Mouse (Mus musculus) myocyte (in vitro differentiated cells): Measurements from ENCODE around the gene Aip.

Source experiments
- CEBPB ChIP-seq: IDR thresholded peaks from 2 replicates; pipeline ENCODE4 v1.6.1; 2011; ENCODE audit warnings: mild to moderate bottlenecking, moderate library complexity; ENCODE audit not compliant: poor library complexity, insufficient read depth, severe bottlenecking
- E2F4 ChIP-seq: IDR thresholded peaks from one replicate; pipeline ENCODE4 v1.6.1; 2011; ENCODE audit warnings: mild to moderate bottlenecking, control low read depth, moderate library complexity; ENCODE audit not compliant: insufficient read depth
- MAX ChIP-seq: IDR thresholded peaks from one replicate; pipeline ENCODE4 v1.6.1; 2011; ENCODE audit warnings: low read depth, mild to moderate bottlenecking, control low read depth
- MYOG ChIP-seq, 3 experiments: IDR thresholded peaks; one replicate each; pipeline ENCODE4 v1.6.1; 2011; ENCODE audit warnings: control low read depth in 2 of 3, low read depth in 2 of 3, mild to moderate bottlenecking in 2 of 3; ENCODE audit not compliant: insufficient read length in 2 of 3, control insufficient read depth in 1 of 3, insufficient read depth in 1 of 3
- POLR2A ChIP-seq: IDR thresholded peaks from one replicate; pipeline ENCODE4 v1.6.1; 2011; ENCODE audit warnings: low read depth, mild to moderate bottlenecking, control low read depth, moderate library complexity; ENCODE audit not compliant: insufficient read length
- POLR2AphosphoS2 ChIP-seq: IDR thresholded peaks from one replicate; pipeline ENCODE4 v1.6.1; 2011; ENCODE audit warnings: low read depth, control low read depth; ENCODE audit not compliant: insufficient read length
- REST ChIP-seq: IDR thresholded peaks from one replicate; pipeline ENCODE4 v1.6.1; 2011; ENCODE audit warnings: mild to moderate bottlenecking, control low read depth, moderate library complexity; ENCODE audit not compliant: insufficient read depth, insufficient read length
- TCF12 ChIP-seq: IDR thresholded peaks from one replicate; pipeline ENCODE4 v1.6.1; 2011; ENCODE audit warnings: mild to moderate bottlenecking, control low read depth; ENCODE audit not compliant: poor library complexity, insufficient read depth, severe bottlenecking
- TCF3 ChIP-seq: IDR thresholded peaks from one replicate; pipeline ENCODE4 v1.6.1; 2011; ENCODE audit warnings: low read depth, control low read depth; ENCODE audit not compliant: insufficient read length
- USF1 ChIP-seq: IDR thresholded peaks from one replicate; pipeline ENCODE4 v1.6.1; 2011; ENCODE audit warnings: low read depth, mild to moderate bottlenecking, control low read depth, moderate library complexity

DNA sequence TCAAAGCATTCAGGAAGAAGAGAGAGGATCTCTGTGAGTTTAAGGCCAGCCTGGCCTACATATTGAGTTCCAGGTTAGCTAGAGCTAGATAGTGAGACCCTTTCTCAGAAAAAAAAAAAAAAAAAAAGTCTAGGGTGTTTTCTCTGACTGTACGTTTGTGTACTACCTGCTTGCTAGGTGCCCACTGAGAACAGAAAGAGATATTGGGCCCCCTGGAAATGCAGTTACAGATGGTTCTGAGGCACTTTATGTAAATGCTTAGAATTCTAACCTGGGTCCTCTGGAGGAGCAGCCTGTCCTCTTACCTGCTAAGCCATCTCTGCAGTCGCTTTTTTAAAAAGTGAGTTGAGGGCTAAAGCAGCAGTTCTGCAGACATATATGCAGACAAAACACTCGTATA lies 29.9 kb downstream of the Aip start:
- TF ChIP-seq TCF12 (no peak), USF1 (no peak), POLR2A (no peak), POLR2AphosphoS2 (no peak), MAX (no peak), CEBPB (no peak), TCF3 (no peak), MYOG (IDR thresholded peaks at IDR 0.05; ENCODE audit: control insufficient read depth in 1 of 3, insufficient read depth in 1 of 3, insufficient read length in 2 of 3, low read depth in 2 of 3) (no peak), REST (no peak), E2F4 (no peak)
